Mouse (Mus musculus): Measurements from ENCODE around the gene Zp2.

Gene Zp2

GRCm38 (mm10) chr7:120142743-120143142, 2.3 kb downstream of the Zp2 start:
- no peak for DNase-seq (ENCODE audit: low spot score)

DNA sequence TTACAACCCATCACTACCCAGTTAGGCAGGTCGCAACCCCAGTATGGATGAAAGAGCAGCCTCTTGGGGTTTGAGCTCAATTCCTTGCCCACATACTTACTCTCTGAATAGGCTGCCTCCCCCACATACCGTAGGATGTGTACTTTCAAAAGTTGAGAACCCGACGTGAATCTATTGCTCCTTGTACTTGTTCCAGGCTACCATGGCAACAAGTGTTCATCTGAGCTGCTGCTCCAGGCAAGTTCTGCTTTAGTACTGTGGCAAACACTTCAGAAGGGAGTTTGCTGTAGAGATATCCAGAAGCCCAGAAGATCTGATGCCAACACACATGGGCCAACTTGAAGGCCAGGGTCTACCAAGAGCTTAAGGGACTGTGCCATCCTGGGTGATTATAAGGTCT, 16.1 kb downstream of the Zp2 start:
- no peak for DNase-seq (ENCODE audit: low spot score)

GRCm38 (mm10) chr7:120127686-120128059, 17.4 kb downstream of the Zp2 start:
- no peak for DNase-seq (ENCODE audit: low spot score)

- no peak for DNase-seq (ENCODE audit: low spot score)
Observed at GRCm38 (mm10) chr7:120126976-120127685, 18.0 kb downstream of the Zp2 start.

- peak; percentile 45 for DNase-seq (ENCODE audit: low spot score)
Observed at GRCm38 (mm10) chr7:120124844-120125243, 20.2 kb downstream of the Zp2 start.

GRCm38 (mm10) chr7:120123776-120124175, 21.3 kb downstream of the Zp2 start:
- DNase-seq (ENCODE audit: low spot score) = no peak

GRCm38 (mm10) chr7:120117529-120117928, 27.6 kb downstream of the Zp2 start:
- no peak for DNase-seq (ENCODE audit: low spot score)

DNA sequence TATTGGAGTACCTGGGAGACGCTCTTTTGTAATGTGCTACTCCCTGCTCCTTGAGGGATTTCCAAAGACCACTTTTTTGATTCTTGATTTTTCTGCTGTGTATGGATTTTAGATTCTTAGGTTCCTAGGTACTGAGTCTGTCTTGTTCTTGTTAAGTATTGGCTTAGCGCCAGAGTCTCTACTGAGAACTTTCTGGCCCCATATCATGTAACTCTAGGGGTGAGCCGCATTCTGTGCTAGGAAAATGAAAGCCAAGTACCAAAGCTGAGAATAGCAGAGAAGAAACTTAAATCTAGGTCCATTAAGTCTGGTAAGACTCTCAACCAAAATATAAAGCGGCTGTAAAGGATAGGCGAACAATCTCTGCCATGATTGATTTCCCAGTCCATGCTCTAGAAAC, 28.1 kb downstream of the Zp2 start:
- DNase-seq (ENCODE audit: low spot score) = no peak

DNA sequence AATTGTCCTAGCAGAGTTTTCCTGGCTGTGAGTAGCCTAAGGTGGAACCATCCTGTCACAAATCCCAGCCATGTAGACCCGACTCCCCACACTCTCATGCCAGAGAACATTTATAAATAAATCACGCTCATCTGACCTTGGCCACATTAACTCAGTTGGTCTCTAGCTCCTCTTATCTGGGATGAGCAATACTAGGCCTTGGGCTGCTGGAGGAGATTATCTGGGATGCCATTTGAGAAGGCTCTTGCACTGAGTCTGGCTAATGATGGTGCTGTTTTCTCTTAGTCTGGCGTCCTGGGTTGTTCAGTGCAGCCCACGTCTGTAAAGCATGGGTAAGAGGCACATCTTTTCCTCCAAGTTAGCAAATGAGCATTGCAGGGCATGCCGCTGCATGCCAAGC, 35.4 kb downstream of the Zp2 start:
- DNase-seq (ENCODE audit: low spot score) = no peak

DNA sequence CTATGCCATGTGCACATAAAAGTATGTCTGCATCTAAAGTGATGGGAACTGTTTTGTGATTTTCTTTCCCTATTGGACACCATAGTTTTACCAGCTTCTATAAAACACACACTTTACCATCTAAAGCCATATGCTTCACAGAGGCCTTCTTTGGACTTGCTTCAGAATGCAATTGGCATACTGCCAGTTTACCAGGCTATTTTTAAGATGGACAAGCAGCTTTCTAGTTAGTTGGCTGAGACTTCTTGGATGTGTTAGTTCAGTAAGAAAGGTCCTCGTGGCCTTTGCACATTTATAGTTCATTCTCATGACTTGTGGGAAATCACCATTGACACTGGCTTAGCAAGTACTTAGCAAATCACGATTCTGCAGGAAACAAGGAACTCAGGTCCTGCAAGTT, 38.7 kb downstream of the Zp2 start:
- DNase-seq (ENCODE audit: low spot score) = no peak

GRCm38 (mm10) chr7:120104975-120105374, 40.1 kb downstream of the Zp2 start:
- no peak for DNase-seq (ENCODE audit: low spot score)

- DNase-seq (ENCODE audit: low spot score) = no peak
Observed at GRCm38 (mm10) chr7:120103019-120103567, 42.0 kb downstream of the Zp2 start.

DNA sequence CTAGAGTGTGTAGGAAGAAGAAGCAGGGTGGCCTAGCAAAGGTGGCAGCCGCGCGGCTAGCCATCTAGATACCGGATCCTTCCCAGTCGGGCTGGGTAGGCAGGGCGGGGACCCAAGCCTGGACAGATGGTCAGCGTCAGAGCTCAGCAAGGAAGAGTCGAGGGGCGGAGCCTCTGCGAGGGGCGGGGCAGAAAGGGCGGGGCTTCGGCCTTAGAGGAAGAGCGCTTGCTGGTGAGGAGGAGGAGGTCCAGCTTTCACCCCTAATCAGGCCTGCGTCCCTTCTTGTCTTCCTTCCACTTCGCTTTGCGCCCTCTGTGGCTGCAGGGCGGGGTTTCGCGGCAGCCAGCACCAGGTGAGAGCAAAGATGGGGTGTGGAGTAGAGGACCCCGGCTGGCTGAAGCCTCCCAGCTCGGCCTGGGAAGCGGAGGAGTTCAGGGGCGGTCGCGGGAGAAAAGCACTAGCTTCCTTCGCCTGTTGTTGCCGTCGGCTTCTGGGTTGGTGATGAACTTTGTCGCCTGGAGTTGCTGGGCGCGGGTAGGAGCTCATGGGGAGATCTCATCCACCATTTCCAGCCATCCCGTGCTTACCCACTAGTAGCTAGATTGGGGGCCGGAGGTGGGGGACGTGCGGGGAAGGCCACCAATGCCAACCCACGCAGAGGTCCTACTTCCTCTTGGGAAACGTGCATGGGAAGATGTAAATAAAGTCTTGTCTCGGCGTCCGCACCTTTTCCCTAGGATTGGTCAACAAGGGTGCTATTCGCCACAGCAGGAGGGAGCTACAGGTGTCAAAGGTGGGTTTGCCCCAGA, 42.7 kb downstream of the Zp2 start, which contains the start of gene Tmem159:
Tmem159 (plus strand) TSS at position 190 of the 809 bp plus-strand sequence.
- DNase-seq (ENCODE audit: low spot score) = peak; percentile 62

DNA sequence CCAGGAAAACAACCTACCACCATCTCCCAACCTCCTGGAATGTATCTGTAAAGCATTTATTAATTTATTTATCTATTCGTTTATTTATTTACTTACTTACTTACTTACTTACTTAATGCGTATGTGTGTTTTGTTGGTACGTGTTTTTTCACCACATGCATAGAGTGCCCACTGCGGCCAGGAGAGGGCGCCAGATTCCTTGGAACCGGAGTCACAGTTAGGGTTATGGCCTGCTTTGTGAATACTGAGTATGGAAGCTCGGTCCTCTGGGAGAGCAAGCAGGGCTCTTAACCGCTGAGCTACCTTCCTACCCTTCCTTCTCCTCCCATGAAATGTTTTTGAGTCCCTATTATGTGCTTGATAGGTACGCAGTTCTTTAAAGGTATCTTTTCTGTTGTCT, 46.7 kb downstream of the Zp2 start:
- peak; percentile 45 for DNase-seq (ENCODE audit: low spot score)

DNA sequence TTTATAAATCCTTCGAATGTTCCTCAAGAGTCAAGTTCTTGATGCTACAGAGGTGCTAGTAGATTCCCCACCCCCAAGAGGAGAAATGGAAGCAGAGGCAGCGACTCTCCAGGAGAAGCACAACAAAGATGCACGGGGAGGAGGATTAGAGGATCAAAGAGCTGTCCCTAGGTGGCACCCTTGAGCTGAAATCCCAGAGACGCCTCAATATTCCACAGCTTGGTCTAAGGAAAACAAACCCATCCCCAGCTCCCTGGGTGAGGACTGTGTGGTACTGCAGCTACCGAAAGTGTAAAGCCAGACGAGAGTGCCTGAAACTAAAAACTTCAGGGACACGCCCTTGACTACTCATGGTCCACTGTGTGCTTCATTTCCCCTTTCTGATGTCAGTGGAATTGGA, 47.2 kb downstream of the Zp2 start:
- DNase-seq (ENCODE audit: low spot score) = peak; percentile 10

GRCm38 (mm10) chr7:120095180-120095579, 49.9 kb downstream of the Zp2 start, which contains the start of gene Dnah3:
TSS of gene Dnah3 (minus strand) at chr7:120095280.
- DNase-seq (ENCODE audit: low spot score) = no peak

DNA sequence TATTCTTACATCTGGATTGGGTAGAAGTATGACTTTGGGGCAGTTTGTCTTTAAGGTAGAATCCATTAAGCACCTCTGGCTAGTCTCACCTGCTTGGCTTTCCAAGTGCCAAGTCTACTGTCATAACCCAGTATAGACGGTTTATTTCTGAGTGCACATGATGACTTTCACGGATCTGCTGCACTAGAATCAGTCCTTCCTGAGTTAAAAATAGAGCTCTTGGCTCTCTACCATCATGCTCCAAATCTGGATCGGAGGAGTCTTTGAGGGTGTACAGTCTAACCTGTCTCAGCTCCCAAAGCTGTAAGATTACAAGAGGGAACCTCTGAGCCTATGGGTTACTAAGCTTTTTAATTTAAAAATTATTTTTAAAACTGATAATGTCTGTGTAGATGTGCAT, 50.9 kb downstream of the Zp2 start:
- no peak for DNase-seq (ENCODE audit: low spot score)

DNA sequence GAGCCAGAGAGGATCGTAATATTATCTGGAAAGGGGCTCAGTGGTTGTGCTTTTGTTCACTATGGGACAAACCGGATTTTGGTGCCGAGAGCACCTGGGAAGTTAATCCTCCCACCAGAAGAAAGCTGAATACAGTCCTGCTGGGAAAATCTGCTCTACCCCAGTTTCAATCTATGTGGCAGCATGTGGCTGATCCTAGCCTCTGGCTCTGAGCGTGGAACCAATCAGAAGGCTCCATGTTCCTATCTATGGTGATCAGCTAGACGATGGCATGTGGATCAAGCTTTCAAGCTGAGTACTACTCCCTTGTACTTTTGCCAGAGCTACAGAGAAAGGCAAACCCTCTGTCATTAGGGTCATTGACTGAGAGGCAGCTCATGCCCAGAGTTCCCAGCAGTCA, 52.1 kb downstream of the Zp2 start:
- DNase-seq (ENCODE audit: low spot score) = no peak

- DNase-seq (ENCODE audit: low spot score) = no peak
Observed at GRCm38 (mm10) chr7:120080177-120080576, 64.9 kb downstream of the Zp2 start.

Data from ovary, postnatal 10 days (tissue).